In the genomic region with DNA sequence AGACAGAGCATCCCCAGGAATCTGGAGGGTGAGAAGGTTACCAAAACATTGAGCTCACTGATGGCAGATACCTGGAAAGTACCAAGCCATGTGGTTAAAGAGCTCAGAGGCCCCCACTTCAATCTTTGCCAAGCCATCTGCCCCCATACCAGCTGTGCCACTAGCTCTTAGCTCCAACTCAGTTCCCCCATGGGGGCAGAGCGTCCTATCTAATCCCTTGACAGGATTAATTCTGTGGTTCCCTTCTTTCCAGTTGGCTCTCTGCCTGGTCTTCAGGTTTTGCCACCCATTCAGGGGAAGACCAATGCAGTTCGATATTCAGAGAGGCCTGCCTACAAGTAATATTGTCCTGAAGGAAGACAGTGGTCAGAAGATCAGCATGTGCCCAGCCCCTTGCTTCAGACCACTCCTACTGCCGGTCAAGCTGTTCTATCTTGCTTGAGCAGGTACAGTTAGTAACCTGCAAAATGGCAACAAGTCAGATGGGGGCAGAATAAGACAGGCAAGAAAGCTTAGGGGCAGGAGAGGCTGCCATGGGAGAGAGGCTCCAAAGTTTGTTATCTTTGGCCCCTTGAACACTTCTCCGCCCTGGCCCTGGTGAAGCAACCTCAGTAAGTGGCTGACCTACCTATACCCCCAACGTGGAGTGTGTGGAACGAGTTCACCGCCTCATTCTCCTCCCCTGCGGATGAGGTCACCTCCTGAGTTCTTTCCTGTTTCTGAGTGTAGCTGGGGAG, we compare ENCODE assay signal across 8 mouse cellular contexts.
DNase-seq lines count a peak whose midpoint lies in the region; ATAC-seq and TF ChIP-seq lines count a peak whose summit lies in the region.

No protein-coding gene starts in this region.

- H3K27me3 ChIP-seq in hindbrain, postnatal 0 days (ENCODE audit: insufficient read depth, low read length): no peaks in the 10 kb centered on the region
- no peaks in the 10 kb centered on the region for H3K27me3 ChIP-seq in hindbrain, embryonic 10.5 days (ENCODE audit: insufficient read depth, poor library complexity, severe bottlenecking)
- no peaks in the 10 kb centered on the region for H3K27me3 ChIP-seq in embryonic facial prominence, embryonic 15.5 days
- H3K27me3 ChIP-seq in heart, embryonic 12.5 days (replicated peaks): no peaks in the 10 kb centered on the region

- no peaks in the 10 kb centered on the region for H3K9me3 ChIP-seq in hindbrain, postnatal 0 days (ENCODE audit: low read length)
- no peaks in the 10 kb centered on the region for H3K9me3 ChIP-seq in hindbrain, embryonic 10.5 days
- no peaks in the 10 kb centered on the region for H3K9me3 ChIP-seq in embryonic facial prominence, embryonic 15.5 days (replicated peaks)
- no peaks in the 10 kb centered on the region for H3K9me3 ChIP-seq in heart, embryonic 12.5 days (replicated peaks)

- no peak overlapping the region for H3K9ac ChIP-seq in hindbrain, postnatal 0 days (replicated peaks; ENCODE audit: low read length)
- no peak overlapping the region for H3K9ac ChIP-seq in embryonic facial prominence, embryonic 15.5 days
- no peak overlapping the region for H3K9ac ChIP-seq in heart, embryonic 12.5 days

- WGBS in hindbrain, postnatal 0 days: 64% methylated on average over 8 of the region's 8 CpGs
- WGBS in hindbrain, embryonic 10.5 days: 69% methylated on average over 8 of the region's 8 CpGs
- WGBS in embryonic facial prominence, embryonic 15.5 days: 61% methylated on average over 8 of the region's 8 CpGs
- WGBS in heart, embryonic 12.5 days: 32% methylated on average over 8 of the region's 8 CpGs

- TF ChIP-seq CTCF in hindbrain, postnatal 0 days (IDR thresholded peaks at IDR 0.05; ENCODE audit: low read depth): peak; percentile 14; the same call in 1 of the 2 replicates

- ATAC-seq in hindbrain, postnatal 0 days: peak; percentile 45; the same call in 1 of the 2 replicates
- peak; percentile 54; the same call in 1 of the 2 replicates for ATAC-seq in embryonic facial prominence, embryonic 15.5 days (ENCODE audit: insufficient number of reproducible peaks, low FRiP score, low TSS enrichment, low read depth)
- no peak; the same call in 1 of the 2 replicates for ATAC-seq in heart, embryonic 12.5 days (ENCODE audit: insufficient number of reproducible peaks, low FRiP score)

- no peak overlapping the region for H3K4me2 ChIP-seq in hindbrain, postnatal 0 days (ENCODE audit: low read depth, low read length)
- no peak overlapping the region for H3K4me2 ChIP-seq in embryonic facial prominence, embryonic 15.5 days (replicated peaks)
- no peak overlapping the region for H3K4me2 ChIP-seq in heart, embryonic 12.5 days

- no peaks in the 10 kb centered on the region for H3K4me1 ChIP-seq in hindbrain, postnatal 0 days (ENCODE audit: insufficient read depth, low read length)
- peaks cover 5% of the 10 kb centered on the region; the same call in 1 of the 2 replicates for H3K4me1 ChIP-seq in hindbrain, embryonic 10.5 days (replicated peaks)
- H3K4me1 ChIP-seq in embryonic facial prominence, embryonic 15.5 days: 0 out of 2 replicates have a peak, but pooled peaks cover 8% of the 10 kb centered on the region
- H3K4me1 ChIP-seq in heart, embryonic 12.5 days (replicated peaks): peaks cover 10% of the 10 kb centered on the region

- DNase-seq in hindbrain, postnatal 0 days (ENCODE audit: low spot score): peak; percentile 69
- no peak for DNase-seq in hindbrain, embryonic 10.5 days (ENCODE audit: low spot score)
- peak; percentile 47 for DNase-seq in kidney, postnatal 14 days
- peak; percentile 61 to 80 for DNase-seq in lung, postnatal 4 days
- DNase-seq in right cerebral cortex, postnatal 25 days: no peak
- no peak for DNase-seq in spleen, postnatal 14 days (ENCODE audit: low spot score in 2 of 2)

- no peaks in the 10 kb centered on the region for H3K36me3 ChIP-seq in hindbrain, postnatal 0 days (ENCODE audit: insufficient read depth, low read length)
- H3K36me3 ChIP-seq in hindbrain, embryonic 10.5 days: no peaks in the 10 kb centered on the region
- no peaks in the 10 kb centered on the region for H3K36me3 ChIP-seq in embryonic facial prominence, embryonic 15.5 days
- no peaks in the 10 kb centered on the region for H3K36me3 ChIP-seq in heart, embryonic 12.5 days

- H3K4me3 ChIP-seq in hindbrain, postnatal 0 days (ENCODE audit: low read length): no peak overlapping the region
- H3K4me3 ChIP-seq in hindbrain, embryonic 10.5 days: no peak overlapping the region
- H3K4me3 ChIP-seq in embryonic facial prominence, embryonic 15.5 days (replicated peaks): no peak overlapping the region
- H3K4me3 ChIP-seq in heart, embryonic 12.5 days: no peak overlapping the region

- H3K27ac ChIP-seq in hindbrain, postnatal 0 days: no peak overlapping the region
- H3K27ac ChIP-seq in hindbrain, embryonic 10.5 days: no peak overlapping the region
- H3K27ac ChIP-seq in embryonic facial prominence, embryonic 15.5 days (replicated peaks): no peak overlapping the region
- no peak overlapping the region for H3K27ac ChIP-seq in heart, embryonic 12.5 days (ENCODE audit: poor library complexity, severe bottlenecking)

Comparison
In these comparisons a context has a peak if more than half of its experiments do, and no peak if none do; other contexts are left out.
1. DNase-seq: peak in hindbrain, postnatal 0 days (single experiment), kidney, postnatal 14 days (single experiment) and lung, postnatal 4 days (2 of 2); none in hindbrain, embryonic 10.5 days (single experiment), right cerebral cortex, postnatal 25 days (single experiment) and spleen, postnatal 14 days (0 of 2).